Mouse (Mus musculus): Measurements from ENCODE around the gene Psmd10. TPM values are rescaled to one million over a fixed set of nuclear protein-coding genes. Genes with fewer than 3 reads are reported as not detected.

The Psmd10 gene
- 10 to 100 TPM; 12.5 to 13.5 TPM for total RNA-seq (2021)

DNA sequence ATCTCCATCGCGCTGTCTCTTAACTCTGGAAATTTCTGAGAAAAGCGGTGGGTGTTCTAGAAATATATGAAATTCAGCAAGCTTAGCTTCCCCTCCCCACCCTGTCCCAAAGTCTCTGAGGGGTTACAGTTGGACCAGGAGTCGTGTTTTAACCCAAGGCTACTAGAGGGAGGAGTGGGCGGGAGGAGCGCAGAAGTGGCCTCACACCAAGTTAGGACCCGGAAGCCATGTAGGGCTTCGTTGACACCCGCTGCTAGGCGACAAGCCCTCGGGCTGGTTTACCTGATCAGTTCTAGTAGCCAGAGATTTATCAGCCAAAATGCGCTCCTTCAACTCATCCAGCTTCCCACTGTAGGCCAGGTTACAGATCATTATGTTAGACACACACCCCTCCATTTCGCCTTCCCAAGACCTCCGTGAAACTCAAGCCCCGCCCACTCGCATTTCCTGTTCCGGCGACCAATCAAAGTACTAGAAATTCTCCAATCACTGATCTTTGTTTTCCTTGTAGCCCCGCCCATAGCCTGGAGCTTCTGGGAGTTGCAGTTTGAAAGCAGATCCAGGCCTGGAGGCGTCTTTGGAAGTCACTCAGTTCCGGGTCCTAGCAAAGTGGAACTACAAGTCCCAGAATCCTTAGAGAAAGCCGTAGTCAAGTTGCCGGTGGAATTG lies at the start of gene Psmd10, which contains the start of gene Atg4a:
Psmd10 (minus strand) TSS at position 457 of the 669 bp plus-strand sequence.
Atg4a (plus strand) TSS at position 636 of the 669 bp plus-strand sequence.
- peak; percentile 84 for DNase-seq (ENCODE audit: low spot score)
- intact Hi-C loops (cut with DNase I): no loop called here

DNA sequence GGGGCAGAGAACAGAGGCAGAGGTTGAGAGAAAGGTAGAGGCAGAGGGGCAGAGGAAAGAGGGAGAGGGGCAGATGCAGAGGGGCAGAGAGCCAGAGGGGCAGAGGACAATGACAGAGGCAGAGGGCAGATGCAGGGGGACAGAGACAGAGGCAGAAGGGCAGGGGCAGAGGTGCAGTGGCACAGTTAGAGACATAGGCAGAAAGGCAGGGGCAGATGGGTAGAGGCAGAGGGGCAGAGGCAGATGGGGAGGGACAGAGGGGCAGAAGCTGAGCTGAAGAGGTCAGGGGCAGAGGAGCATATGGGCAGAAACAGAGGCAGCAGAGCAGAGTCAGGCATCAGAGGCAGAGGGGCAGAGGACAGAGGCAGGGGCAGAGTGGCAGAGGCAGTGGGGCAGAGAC lies 42.4 kb upstream of the Psmd10 start:
- DNase-seq (ENCODE audit: low spot score): no peak
- intact Hi-C loops (cut with DNase I): no loop called here

DNA sequence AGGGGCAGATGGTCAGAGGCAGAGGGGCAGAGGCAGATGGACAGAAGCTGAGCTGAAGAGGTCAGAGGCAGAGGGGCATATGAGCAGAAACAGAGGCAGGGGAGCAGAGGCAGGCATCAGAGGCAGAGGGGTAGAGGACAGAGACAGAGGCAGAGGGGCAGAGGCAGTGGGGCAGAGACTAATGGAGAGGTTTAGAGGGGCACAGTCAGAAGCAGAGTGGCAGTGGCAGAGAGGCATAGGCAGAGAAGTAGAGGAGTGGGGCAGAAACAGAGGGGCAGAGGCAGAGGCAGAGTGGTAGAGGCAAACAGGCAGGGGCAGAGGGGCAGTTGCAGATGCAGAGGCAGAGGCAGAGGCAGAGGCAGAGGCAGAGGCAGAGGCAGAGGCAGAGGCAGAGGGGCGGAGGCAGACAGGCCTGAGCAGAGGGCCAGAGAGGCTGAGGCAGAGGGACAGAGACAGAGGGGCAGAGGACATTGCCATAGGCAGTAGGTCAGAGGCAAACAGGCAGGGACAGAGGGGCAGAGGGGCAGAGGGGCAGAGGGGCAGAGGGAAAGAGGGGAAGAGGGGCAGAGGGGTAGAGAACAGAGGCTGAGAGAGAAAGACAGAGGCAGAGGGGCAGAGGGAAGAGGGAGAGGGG lies 41.5 kb upstream of the Psmd10 start:
- intact Hi-C loops (cut with DNase I): no loop called here

DNA sequence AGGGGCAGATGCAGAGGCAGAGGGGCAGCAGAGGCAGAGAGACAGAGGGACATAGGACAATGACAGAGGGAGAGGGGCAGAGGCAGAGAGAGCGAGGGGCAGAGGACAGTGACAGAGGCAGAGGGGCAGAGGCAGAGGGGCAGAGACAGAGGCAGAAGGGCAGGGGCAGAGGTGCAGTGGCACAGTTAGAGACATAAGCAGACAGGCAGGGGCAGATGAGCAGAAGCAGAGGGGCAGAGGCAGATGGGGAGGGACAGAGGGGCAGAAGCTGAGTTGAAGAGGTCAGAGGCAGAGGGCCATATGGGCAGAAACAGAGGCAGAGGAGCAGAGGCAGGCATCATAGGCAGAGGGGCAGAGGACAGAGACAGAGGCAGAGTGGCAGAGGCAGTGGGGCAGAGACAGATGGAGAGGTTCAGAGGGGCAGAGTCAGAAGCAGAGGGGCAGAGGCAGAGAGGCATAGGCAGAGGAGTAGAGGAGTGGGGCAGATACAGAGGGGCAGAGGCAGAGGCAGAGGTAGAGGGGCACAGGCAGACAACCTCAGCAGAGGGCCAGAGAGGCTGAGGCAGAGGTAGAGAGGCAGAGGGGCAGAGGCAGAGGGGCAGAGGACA lies 40.5 kb upstream of the Psmd10 start:
- intact Hi-C loops (cut with DNase I): no loop called here
- DNase-seq (ENCODE audit: low spot score): no peak

More for the DNA sequence above, 41.5 kb upstream of the Psmd10 start:
- DNase-seq (ENCODE audit: low spot score): no peak

GRCm38 (mm10) chrX:140985256-140985655 lies 28.7 kb upstream of the Psmd10 start:
- intact Hi-C loops (cut with DNase I): no loop called here
- no peak for DNase-seq (ENCODE audit: low spot score)

GRCm38 (mm10) chrX:140984795-140985194 lies 28.3 kb upstream of the Psmd10 start:
- intact Hi-C loops (cut with DNase I): no loop called here
- DNase-seq (ENCODE audit: low spot score): no peak

DNA sequence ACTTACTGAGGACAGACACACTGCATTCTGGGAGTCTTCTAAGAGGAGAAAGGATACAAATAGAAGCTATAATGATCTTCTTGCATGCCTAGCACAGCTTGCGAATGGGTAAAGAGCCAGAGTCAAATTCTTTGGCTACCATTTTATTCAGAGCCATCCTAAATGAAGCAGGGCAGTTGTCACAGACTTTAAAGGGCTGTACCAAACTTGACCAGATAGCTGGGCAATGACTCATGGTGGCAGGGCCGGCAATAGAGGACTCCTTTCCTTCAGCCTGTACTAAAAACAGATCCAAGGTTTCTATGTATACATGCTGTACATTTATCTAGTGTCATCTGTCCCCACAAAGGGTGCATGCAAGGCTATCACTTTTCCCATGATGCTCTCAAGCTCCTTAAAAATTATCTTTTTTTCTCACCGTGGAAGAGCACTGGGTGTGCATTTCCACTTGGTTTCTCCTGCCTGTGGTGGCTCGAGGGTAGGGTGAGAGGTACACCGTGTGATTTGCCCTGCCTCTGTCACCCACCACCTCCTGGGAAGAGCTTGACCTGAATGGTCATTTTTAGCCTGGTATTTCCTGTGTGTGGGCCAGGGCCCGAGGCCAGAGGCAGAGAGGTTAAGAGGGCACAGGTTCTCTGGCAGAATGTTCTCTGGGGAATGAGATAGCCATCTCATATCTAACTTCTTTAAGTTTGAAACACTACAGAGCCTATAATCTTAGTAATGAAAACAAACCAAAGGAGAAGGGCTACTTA lies 26.9 kb upstream of the Psmd10 start:
- DNase-seq (ENCODE audit: low spot score): no peak
- intact Hi-C loops (cut with DNase I): no loop called here

DNA sequence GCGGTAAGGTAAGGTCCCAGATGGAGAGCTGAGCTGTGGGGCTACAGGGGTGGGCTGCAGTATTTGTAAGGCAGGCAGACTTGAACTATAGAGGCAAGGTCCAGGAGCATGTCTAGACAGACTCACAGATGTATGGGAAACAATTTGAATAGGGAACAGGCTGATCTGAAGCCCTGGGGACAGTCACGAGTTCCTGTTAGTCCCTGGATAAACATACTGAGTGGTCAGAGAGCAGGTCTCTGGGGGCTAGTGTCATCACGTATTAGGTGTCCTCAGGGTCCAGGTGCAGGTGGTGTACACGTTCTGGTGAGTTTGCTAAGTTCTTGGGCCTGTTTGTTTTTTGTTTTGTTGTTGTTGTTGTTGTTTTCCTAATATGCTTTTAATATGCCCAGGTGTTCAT lies 23.6 kb upstream of the Psmd10 start:
- DNase-seq (ENCODE audit: low spot score): no peak
- intact Hi-C loops (cut with DNase I): no loop called here

DNA sequence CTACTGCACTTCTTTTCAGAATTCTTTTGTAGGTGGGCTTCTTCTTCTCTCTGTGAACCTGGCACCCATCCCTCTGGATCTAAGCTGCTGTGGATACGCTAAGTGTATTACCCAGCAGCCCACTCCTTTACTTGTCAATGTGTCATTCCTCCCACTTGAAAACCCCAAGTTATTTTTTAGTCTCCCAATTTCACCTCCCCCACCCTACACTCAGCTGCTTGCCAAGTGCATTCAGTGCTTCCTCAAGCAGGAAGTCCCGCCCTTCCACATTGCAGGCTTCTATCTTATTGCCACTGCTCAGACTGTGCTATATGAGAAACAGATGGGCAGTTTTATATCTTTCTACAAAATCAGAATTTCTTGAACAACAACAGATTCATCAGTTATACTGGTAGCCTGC lies 23.0 kb upstream of the Psmd10 start:
- no peak for DNase-seq (ENCODE audit: low spot score)
- intact Hi-C loops (cut with DNase I): no loop called here

DNA sequence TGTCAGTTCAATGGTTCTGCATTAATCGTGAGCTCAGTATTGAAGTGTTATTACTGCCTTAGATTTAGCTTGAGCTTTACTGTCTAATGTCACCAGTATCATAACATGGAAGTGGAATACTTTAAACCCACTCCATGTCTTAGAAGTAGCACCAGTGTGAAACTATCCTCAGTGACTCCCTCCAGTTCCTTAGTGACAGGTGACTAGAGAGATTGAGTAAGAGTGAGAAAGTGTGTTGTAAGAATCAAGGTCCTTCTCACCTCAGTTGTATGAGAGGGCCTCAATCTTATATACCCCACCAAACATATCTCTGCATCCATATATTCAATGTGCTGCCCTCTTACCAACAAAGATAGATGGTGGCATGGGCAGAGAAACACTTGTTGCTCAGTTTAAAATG lies 22.4 kb upstream of the Psmd10 start:
- intact Hi-C loops (cut with DNase I): no loop called here

DNA sequence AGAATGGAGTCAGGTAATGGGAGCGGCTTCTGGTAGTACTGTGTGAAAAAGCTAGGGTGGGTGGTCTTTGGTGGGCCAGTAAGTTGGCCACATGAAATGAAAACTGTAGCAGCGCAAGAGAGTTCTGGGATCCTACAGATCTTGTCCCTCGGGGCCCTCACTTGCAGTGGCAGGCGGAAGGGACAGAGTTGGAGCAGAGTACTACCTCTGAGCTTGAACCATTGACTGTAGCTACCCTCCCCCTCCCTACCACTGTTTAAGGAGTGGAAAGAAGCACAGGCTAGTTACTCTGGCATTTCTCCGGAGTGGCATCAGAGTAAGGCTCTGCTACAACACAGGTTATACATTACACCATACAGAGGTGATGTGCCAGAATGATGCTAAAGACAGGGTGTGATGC lies 431 bp upstream of the Psmd10 start:
- DNase-seq (ENCODE audit: low spot score): no peak
- intact Hi-C loops (cut with DNase I): no loop called here

More for the DNA sequence above, 22.4 kb upstream of the Psmd10 start:
- no peak for DNase-seq (ENCODE audit: low spot score)

DNA sequence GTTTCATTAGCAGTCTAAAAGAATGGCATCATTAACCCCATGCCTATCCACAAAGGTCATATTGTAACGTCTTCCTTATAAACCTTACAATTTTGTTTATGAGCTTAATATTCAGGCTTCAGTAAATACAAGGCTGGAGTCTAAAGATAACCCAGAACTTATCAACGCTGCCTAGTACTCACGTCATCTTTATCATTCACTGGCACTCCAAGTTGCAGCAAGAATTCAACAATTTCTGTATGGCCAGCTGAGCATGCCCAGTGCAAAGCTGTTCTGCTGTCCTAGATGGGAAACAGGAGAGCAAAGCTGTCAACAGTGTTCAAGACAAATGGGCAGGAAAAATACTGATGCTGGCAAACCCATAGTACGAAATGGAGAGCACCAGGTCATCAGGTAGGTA lies 2.9 kb downstream of the Psmd10 start:
- DNase-seq (ENCODE audit: low spot score): no peak
- intact Hi-C loops (cut with DNase I): no loop called here

- intact Hi-C loops (cut with DNase I): no loop called here
Measured at GRCm38 (mm10) chrX:140936271-140936670, 20.3 kb downstream of the Psmd10 start.

GRCm38 (mm10) chrX:140933263-140933662 lies 23.3 kb downstream of the Psmd10 start:
- no peak for DNase-seq (ENCODE audit: low spot score)
- intact Hi-C loops (cut with DNase I): no loop called here

More at GRCm38 (mm10) chrX:140936271-140936670, 20.3 kb downstream of the Psmd10 start:
- DNase-seq (ENCODE audit: low spot score): no peak

DNA sequence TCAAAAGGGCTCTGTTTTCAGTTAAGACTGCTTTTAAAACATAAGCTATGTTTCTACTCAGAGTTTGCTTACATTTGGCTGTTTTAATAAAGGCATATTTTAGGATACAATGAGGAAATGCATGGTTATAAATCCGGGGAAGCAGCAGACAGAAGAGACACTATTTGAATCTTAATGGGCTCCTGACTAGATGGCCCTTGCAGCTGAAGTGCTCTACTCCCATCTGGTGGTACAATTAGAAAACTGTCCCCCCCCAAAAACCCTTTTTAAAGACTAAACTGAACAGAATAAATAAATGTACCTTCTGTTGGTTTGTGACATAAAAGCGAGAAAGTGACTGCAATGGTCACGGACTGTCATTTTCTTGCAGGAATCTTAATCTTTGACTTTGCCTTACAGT lies 24.5 kb downstream of the Psmd10 start:
- intact Hi-C loops (cut with DNase I): no loop called here
- DNase-seq (ENCODE audit: low spot score): no peak

DNA sequence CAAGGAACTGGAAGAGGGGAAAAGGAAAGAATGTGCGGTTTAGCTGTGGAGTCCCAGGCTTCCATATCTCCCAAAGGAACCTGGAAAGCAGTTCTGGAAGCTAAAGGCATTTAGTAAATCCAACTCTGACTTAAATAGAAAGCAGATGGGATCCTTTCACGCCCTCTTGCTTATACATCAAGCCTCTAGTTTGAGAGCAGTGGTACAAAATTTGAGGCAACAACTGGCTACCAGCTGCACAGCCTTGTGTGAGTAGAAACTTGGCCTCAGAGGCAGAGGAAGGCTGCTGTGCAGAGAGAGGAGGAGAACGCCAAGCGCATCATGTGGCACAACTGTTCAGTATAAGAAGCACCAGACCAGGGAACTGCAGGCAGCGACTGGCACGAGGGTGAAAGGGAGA lies 35.2 kb downstream of the Psmd10 start:
- DNase-seq (ENCODE audit: low spot score): no peak

GRCm38 (mm10) chrX:140907360-140907759 lies 49.2 kb downstream of the Psmd10 start, which contains the start of gene Vsig1:
Gene Vsig1 (plus strand): TSS chrX:140907608.
- intact Hi-C loops (cut with DNase I): no loop called here
- no peak for DNase-seq (ENCODE audit: low spot score)

More for the DNA sequence above, 35.2 kb downstream of the Psmd10 start:
- intact Hi-C loops (cut with DNase I): no loop called here

- no peak for DNase-seq (ENCODE audit: low spot score)
- intact Hi-C loops (cut with DNase I): no loop called here
Measured at GRCm38 (mm10) chrX:140903487-140903886, 53.0 kb downstream of the Psmd10 start.
